Mouse (Mus musculus): ENCODE measurements around the gene Tpt1.
"Not testable (repeated sequence)": the region's sequence is repeated elsewhere in the genome, so short reads cannot be mapped to it uniquely, and the experiment has no call there.

The Tpt1 gene

GRCm38 (mm10) chr14:75837048-75837916, 7.6 kb upstream of the Tpt1 start:
- intact Hi-C loops (cut with DNase I) = no loop called here

- intact Hi-C loops (cut with DNase I) = not testable (repeated sequence)
These were observed 3.1 kb upstream of the Tpt1 start for GRCm38 (mm10) chr14:75841758-75842157.

GRCm38 (mm10) chr14:75844111-75844695, 690 bp upstream of the Tpt1 start:
- intact Hi-C loops (cut with DNase I) = no loop called here

- intact Hi-C loops (cut with DNase I) = no loop called here
These were observed 814 bp downstream of the Tpt1 start for GRCm38 (mm10) chr14:75845698-75846115.

GRCm38 (mm10) chr14:75847669-75848068, 2.8 kb downstream of the Tpt1 start:
- intact Hi-C loops (cut with DNase I) = no loop called here

- intact Hi-C loops (cut with DNase I) = no loop called here
These were observed 3.6 kb downstream of the Tpt1 start for GRCm38 (mm10) chr14:75848482-75848881.

GRCm38 (mm10) chr14:75849236-75849635, 4.3 kb downstream of the Tpt1 start:
- intact Hi-C loops (cut with DNase I) = no loop called here

GRCm38 (mm10) chr14:75849842-75850568, 5.1 kb downstream of the Tpt1 start:
- intact Hi-C loops (cut with DNase I) = no loop called here

- intact Hi-C loops (cut with DNase I) = no loop called here
These were observed 5.9 kb downstream of the Tpt1 start for GRCm38 (mm10) chr14:75850819-75851218.

GRCm38 (mm10) chr14:75852016-75852415, 7.1 kb downstream of the Tpt1 start:
- intact Hi-C loops (cut with DNase I) = no loop called here

- intact Hi-C loops (cut with DNase I) = no loop called here
These were observed 10.5 kb downstream of the Tpt1 start for GRCm38 (mm10) chr14:75855263-75855992.

- intact Hi-C loops (cut with DNase I) = no loop called here
These were observed 13.3 kb downstream of the Tpt1 start for GRCm38 (mm10) chr14:75858181-75858580.

GRCm38 (mm10) chr14:75859619-75860018, 14.7 kb downstream of the Tpt1 start:
- intact Hi-C loops (cut with DNase I) = no loop called here

GRCm38 (mm10) chr14:75862701-75863100, 17.8 kb downstream of the Tpt1 start:
- intact Hi-C loops (cut with DNase I) = no loop called here

- intact Hi-C loops (cut with DNase I) = no loop called here
These were observed 18.9 kb downstream of the Tpt1 start for GRCm38 (mm10) chr14:75863549-75864409.

GRCm38 (mm10) chr14:75866706-75867333, 21.9 kb downstream of the Tpt1 start:
- intact Hi-C loops (cut with DNase I) = no loop called here

- intact Hi-C loops (cut with DNase I) = not testable (repeated sequence)
These were observed 23.1 kb downstream of the Tpt1 start for GRCm38 (mm10) chr14:75868028-75868427.

- intact Hi-C loops (cut with DNase I) = no loop called here
These were observed 25.0 kb downstream of the Tpt1 start for GRCm38 (mm10) chr14:75869769-75870363.

- intact Hi-C loops (cut with DNase I) = no loop called here
These were observed 25.7 kb downstream of the Tpt1 start for GRCm38 (mm10) chr14:75870631-75871030.

GRCm38 (mm10) chr14:75871111-75871510, 26.2 kb downstream of the Tpt1 start:
- intact Hi-C loops (cut with DNase I) = no loop called here

All from adrenal gland (tissue).